15 mouse cellular contexts compared by ENCODE assay signal in the genomic region with DNA sequence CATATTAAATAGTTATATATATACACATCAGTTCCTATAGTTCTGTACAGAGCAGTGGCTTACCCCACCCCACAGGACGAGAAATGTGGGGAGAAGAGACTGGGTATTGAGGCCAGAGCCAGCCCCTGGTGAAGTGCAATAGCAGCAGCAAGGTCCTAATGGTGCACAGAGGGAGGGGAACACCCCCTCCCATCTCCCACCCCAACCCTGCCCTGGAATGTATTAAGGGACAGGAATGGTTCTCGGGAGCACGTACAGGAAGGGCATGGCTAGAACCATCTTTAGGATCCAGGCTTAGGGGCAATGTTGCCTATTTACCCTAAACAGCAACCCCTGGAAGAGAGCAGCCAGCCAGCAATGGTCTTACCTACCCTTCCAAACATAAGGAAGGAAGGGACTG. TPM values are rescaled to one million over a fixed set of nuclear protein-coding genes. Genes with fewer than 3 reads are reported as not detected.
"Had no signal": no experiment of that assay in that cellular context is flagged by ENCODE, and none has a peak within 500 bp of the region (broad histone marks: within the 10 kb centered on the region; RNA-seq: fewer than 3 reads in every experiment).

No protein-coding gene starts in this region.

- H3K9ac ChIP-seq: liver, embryonic 13.5 days; liver, postnatal 0 days; midbrain, embryonic 13.5 days had no signal

- DNase-seq: kidney, adult 9 months; kidney, postnatal 10 days; kidney, postnatal 4 days; liver; liver, embryonic 13.5 days; liver, postnatal 0 days; right cerebral cortex, postnatal 25 days had no signal

- H3K9me3 ChIP-seq: liver, embryonic 13.5 days; midbrain, embryonic 13.5 days; neural tube, embryonic 13.5 days had no signal

- H3K27me3 ChIP-seq: liver, embryonic 13.5 days; midbrain, embryonic 13.5 days; neural tube, embryonic 13.5 days had no signal

- H3K27ac ChIP-seq: layer of hippocampus, adult 2 months; liver, embryonic 13.5 days; midbrain, embryonic 13.5 days; neural tube, embryonic 13.5 days had no signal

- ATAC-seq: intestine, postnatal 0 days; liver, postnatal 0 days; midbrain, embryonic 13.5 days had no signal

- H3K4me3 ChIP-seq: layer of hippocampus, adult 2 months; liver, embryonic 13.5 days had no signal

RNA-seq across cellular contexts. Expression of a gene that starts 17.0 kb away (rescaled TPM):
- polyA plus RNA-seq: intestine, postnatal 0 days; limb, embryonic 11.5 days; liver, embryonic 13.5 days; liver, postnatal 0 days; lung, embryonic 16.5 days; midbrain, embryonic 13.5 days; neural tube, embryonic 13.5 days; small intestine, adult 2 months; stomach, embryonic 16.5 days had no signal
